Mouse (Mus musculus): Measurements from ENCODE around the gene Gm10320.

GRCm38 (mm10) chr13:98469916-98470315, 21.9 kb downstream of the Gm10320 start:
- TF ChIP-seq CTCF (IDR thresholded peaks at IDR 0.05; ENCODE audit: borderline replicate concordance, control insufficient read depth, extremely low read depth, insufficient read depth, low read length, poor library complexity) (no peak), POLR2A (IDR thresholded peaks at IDR 0.05; ENCODE audit: control insufficient read depth, extremely low read depth, insufficient read depth, low read length, poor library complexity) (no peak)
